Mouse (Mus musculus) heart, embryonic 10.5 days (tissue): Measurements from ENCODE around the gene Nipal3. TPM values are rescaled to one million over a fixed set of nuclear protein-coding genes. Genes with fewer than 3 reads are reported as not detected.

Experiments
- DNase-seq: peaks from one replicate; pipeline ENCODE4 v3.0.0-alpha.2; 2017; ENCODE audit warnings: low spot score
- H3K27ac ChIP-seq: fragments of 300-500 bp; sonication (generic); 2 replicates; pipeline ENCODE4 v1.5.1; 2016; ENCODE audit warnings: mild to moderate bottlenecking
- H3K27me3 ChIP-seq: fragments of 300-500 bp; sonication (generic); 2 replicates; pipeline ENCODE4 v1.6.1; 2016; ENCODE audit warnings: mild to moderate bottlenecking; ENCODE audit not compliant: poor library complexity, insufficient read depth, severe bottlenecking
- H3K36me3 ChIP-seq: fragments of 300-500 bp; sonication (generic); 2 replicates; pipeline ENCODE4 v1.6.1; 2016; ENCODE audit warnings: mild to moderate bottlenecking, moderate library complexity
- H3K4me1 ChIP-seq: fragments of 300-500 bp; sonication (generic); 2 replicates; pipeline ENCODE4 v1.6.1; 2016; ENCODE audit warnings: mild to moderate bottlenecking
- H3K4me3 ChIP-seq: fragments of 300-500 bp; sonication (generic); 2 replicates; pipeline ENCODE4 v1.5.1; 2016; ENCODE audit warnings: mild to moderate bottlenecking, moderate library complexity
- H3K9me3 ChIP-seq: fragments of 300-500 bp; sonication (generic); 2 replicates; pipeline ENCODE4 v1.6.1; 2016; ENCODE audit warnings: mild to moderate bottlenecking, moderate library complexity
- WGBS: fragments of 180-500 bp; shearing (Covaris S2); methylation state at CpG from one replicate; pipeline ENCODE4 v1.1.7; 2016; 5-methylcytosine and 5-hydroxymethylcytosine counted together
- polyA plus RNA-seq: library from polyadenylated mRNA; unstranded; fragments of >200 nt; fragmentation: Nextera tagmentation; extraction: Ambion mirVana; gene quantifications from 2 replicates; pipeline ENCODE4 v1.2.1, GENCODE M21; 2016

Gene Nipal3
- 2.0 and 3.1 TPM in 2 replicates for polyA plus RNA-seq

DNA sequence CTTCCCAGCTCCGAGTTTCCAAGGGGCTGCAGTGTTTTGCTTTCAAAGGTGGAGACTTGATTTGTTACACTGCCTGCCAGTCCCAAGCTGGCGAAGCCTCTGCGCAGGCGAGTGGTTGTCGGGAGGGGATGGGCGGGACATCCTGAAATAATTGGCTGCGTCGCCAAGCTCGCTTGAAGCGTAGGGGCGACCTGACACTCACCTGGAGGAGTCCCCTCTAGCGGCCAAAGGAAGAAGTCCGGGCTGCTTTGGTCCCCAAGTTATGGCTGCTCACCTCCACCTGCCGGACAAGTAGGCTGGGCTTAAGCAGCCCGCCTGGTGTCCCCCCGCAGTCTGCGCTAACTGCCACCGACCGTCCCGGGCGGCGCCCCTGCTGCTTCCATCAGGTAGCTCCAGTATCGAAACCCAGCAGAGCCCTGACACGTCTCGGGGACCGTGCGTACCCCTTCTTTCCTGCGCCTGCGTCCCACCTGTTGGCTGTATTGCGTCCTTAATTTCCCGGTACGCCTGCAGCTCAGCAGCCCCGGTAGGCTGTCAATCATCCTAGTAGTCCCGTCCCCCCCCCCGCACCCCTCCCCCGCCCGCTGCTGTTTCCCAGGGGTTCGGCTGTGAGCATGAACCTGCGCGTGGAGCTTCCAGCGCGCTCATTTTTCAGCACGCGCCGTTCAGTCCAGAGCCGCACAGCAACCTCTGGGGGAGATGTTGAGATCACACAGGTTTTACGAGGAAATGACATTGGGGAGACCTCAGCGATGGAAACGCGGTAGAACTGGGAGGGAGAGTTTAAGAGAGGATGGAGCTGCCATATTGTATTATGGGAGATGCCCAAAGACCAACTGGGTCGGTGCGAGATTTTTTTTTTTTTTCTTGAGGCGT, at the start of gene Nipal3, which contains the start of gene Stpg1:
Gene Nipal3 (minus strand): TSS at position 518 of the 876 bp plus-strand sequence.
Gene Stpg1 (plus strand): TSS at position 270 of the 876 bp plus-strand sequence.
- H3K36me3 ChIP-seq: 0 out of 2 replicates have a peak, but pooled peaks cover 3% of the 10 kb centered on the region
- H3K4me1 ChIP-seq: peaks cover 23% of the 10 kb centered on the region
- H3K9me3 ChIP-seq: no peaks in the 10 kb centered on the region
- DNase-seq: peak; percentile 98
- peak within 1 kb of the TSS; percentile 80 for H3K27ac ChIP-seq
- H3K4me3 ChIP-seq: peak within 1 kb of the TSS; percentile 88
- WGBS: under 1% methylated on average over 53 of the region's 53 CpGs
- H3K27me3 ChIP-seq: no peaks in the 10 kb centered on the region

DNA sequence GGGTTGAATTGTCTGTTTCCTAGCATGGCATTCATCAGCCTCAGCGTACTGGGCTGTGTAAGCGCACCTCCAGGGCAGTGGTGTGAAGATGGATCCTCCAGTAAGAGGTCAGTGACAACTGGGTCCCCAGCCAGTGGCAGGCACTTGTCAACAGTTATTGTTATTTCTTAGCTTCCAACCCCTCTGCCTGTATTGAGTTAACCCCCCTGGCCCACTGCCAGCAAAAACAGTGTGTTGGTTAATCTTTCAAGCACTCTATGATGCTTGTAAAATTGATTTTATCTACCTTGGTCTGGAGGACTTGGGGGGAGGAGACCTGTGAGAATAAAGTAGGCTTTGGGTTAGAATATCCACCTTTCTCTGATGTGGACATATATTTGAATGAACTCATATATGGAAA, 49.4 kb upstream of the Nipal3 start:
- H3K27ac ChIP-seq: peak overlapping the region; percentile 42; the same call in 1 of the 2 replicates
- WGBS: 49% methylated on average over 2 of the region's 2 CpGs
- H3K4me1 ChIP-seq: peaks cover 56% of the 10 kb centered on the region
- no peaks in the 10 kb centered on the region for H3K9me3 ChIP-seq
- H3K27me3 ChIP-seq: peaks cover 18% of the 10 kb centered on the region
- DNase-seq: no peak
- H3K4me3 ChIP-seq: no peak overlapping the region
- peaks cover 6% of the 10 kb centered on the region for H3K36me3 ChIP-seq

DNA sequence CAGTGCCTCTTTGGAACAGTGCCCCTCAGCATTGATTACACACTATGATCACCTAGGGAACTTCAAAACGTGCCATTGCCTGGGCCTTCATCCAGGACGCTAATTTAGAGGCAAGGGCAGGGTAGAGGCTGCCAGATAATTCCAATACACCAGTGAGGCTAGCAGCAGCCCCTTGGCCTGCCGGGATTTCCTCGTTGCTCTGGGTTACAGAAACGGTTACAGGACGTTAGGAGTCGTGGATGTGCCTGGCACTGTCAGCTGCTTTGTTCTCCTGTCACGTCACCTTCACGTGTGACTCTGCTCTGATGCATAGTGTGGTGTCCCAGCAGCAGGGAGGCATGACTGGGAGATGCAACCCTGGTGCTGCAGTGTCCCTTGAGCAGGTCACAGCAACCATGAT, 45.2 kb upstream of the Nipal3 start:
- 73% methylated on average over 9 of the region's 9 CpGs for WGBS
- Histone ChIP-seq H3K27me3 (peaks cover 7% of the 10 kb centered on the region; the same call in 1 of the 2 replicates), H3K27ac (no peak overlapping the region), H3K4me1 (peaks cover 26% of the 10 kb centered on the region), H3K36me3 (peaks cover 6% of the 10 kb centered on the region), H3K4me3 (no peak overlapping the region), H3K9me3 (no peaks in the 10 kb centered on the region)
- DNase-seq: no peak

DNA sequence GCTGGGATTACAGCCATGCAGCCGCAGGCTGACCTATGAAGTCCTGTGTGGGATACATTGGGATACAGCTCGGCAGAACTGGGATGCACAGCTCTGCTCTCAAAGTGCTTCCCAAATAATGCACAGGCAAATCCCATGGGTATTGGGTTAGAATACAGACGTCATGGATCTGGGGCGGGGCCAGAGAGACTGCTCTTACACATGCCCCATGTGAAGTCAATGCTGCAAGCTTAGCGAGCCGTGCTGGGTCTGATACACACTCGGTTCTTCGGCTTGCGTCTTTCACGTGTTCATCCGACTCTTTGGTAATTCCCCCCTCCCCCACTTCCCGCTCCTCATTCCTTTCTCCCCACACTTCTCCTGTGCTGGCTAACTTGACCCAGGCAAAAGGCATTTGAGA, 44.2 kb upstream of the Nipal3 start:
- DNase-seq: no peak
- H3K4me1 ChIP-seq: peaks cover 16% of the 10 kb centered on the region
- H3K27me3 ChIP-seq: peaks cover 7% of the 10 kb centered on the region; the same call in 1 of the 2 replicates
- H3K36me3 ChIP-seq: peaks cover 6% of the 10 kb centered on the region
- H3K4me3 ChIP-seq: no peak overlapping the region
- 81% methylated on average over 12 of the region's 12 CpGs for whole genome bisulfite sequencing
- H3K9me3 ChIP-seq: no peaks in the 10 kb centered on the region
- H3K27ac ChIP-seq: no peak overlapping the region

DNA sequence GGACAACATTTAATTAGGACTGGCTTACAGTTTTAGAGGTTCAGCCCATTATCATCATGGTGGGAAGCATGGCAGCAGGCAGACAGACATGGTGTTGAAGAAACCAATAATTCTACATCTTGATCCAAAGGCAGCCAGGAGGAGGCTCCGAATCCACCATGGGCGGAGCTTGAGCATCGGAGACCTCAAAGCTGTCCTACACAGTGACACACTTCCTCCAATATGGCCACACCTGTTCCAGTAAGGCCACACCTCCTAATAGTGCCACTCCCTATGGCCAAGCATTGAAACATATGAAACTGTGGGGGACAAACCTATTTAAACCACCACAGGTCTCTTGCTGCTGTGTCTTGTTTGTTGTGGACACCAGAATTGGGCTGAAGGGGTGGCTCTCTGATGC, 40.2 kb upstream of the Nipal3 start:
- no peak for DNase-seq
- Histone ChIP-seq H3K4me1 (peaks cover 23% of the 10 kb centered on the region), H3K36me3 (no peaks in the 10 kb centered on the region), H3K9me3 (peaks cover 7% of the 10 kb centered on the region; the same call in 1 of the 2 replicates), H3K27me3 (peaks cover 7% of the 10 kb centered on the region; the same call in 1 of the 2 replicates), H3K27ac (no peak overlapping the region), H3K4me3 (no peak overlapping the region)
- WGBS: 94% methylated on average over 3 of the region's 3 CpGs

DNA sequence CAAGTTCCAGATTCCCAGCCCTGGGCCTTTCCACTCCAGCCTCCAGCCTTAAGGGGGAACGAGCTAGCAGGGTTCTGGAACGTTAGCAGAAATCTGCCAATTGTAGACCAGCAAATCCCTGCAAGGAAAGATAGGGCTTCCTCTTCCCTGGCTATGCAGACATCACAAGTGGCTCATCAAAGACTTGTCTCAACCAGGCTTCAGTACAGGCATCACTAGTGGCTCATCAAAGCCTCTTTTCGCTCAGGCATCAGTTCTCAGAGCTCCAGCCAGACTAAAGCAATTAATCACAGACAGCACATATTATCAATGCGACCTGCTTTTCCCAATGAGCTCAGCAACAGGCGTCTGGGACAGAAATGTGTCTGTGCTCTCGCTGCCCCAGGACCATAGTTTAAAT, 38.2 kb upstream of the Nipal3 start:
- peaks cover 23% of the 10 kb centered on the region for H3K4me1 ChIP-seq
- H3K9me3 ChIP-seq: peaks cover 7% of the 10 kb centered on the region; the same call in 1 of the 2 replicates
- H3K27ac ChIP-seq: peak overlapping the region; percentile 31; the same call in 1 of the 2 replicates
- DNase-seq: no peak
- H3K36me3 ChIP-seq: no peaks in the 10 kb centered on the region
- 56% methylated on average over 6 of the region's 6 CpGs for WGBS
- no peak overlapping the region for H3K4me3 ChIP-seq
- peaks cover 7% of the 10 kb centered on the region; the same call in 1 of the 2 replicates for H3K27me3 ChIP-seq

DNA sequence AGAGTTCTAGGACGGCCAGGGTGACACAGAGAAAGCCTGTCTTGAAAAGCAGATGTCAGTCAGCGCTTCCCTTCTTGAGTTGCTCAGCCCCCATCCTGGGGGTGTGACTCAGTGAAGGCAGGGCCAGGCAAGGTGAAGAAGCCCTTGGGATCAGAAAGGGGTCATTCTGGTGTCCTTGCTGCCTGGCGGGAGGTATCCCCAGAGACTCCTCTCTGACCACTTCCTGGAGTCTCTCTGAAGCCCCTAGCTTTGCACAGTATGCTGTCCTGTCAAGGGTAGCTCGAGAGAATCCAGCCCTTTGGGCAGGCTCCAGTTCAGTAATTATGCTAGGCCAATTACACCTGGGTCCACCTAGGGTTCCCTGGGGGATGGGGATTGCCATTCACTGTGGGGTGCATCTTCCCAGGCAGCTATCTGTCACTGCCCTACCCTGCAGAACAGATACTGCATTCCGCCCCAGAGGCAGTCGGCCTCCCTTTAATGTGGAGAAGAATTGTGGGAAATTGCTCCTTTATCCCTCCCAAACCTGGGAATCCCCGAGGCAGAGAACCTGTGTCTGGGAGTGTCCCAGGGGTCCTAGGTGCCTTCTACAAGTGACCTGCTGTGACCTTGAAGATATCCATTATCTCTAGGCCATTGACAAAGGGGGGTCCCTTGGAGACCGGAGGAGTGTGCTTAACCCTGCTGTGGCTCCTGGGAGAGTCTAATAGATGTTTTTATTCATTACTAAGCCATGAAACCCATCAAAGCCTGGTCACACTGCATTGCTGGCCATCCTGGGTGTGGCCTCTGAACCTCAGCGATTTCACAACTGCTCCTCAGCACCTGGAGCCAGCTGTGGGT, 37.2 kb upstream of the Nipal3 start:
- Histone ChIP-seq H3K4me3 (no peak overlapping the region), H3K27me3 (peaks cover 10% of the 10 kb centered on the region), H3K36me3 (no peaks in the 10 kb centered on the region), H3K4me1 (peaks cover 20% of the 10 kb centered on the region), H3K9me3 (peaks cover 7% of the 10 kb centered on the region; the same call in 1 of the 2 replicates), H3K27ac (no peak overlapping the region)
- no peak for DNase-seq
- 40% methylated on average over 9 of the region's 9 CpGs for WGBS

DNA sequence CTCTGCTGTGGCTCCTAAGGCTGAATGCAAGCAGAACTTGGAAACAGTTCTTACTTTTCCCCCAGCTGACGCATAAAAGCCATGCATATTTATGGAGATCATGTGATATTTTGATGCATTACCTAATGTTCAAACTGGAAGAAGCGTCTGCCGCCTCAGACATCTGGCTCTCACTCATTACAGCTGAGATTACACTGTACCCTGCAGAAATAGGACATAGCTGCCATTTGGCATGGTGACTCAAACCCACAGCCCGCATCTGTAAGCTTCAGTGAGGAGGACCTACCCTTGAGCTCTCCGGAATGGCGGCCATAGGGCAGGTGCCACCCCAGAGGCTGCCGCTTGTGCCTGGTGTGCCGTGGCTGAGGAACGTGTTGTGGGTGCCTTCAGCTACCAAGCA, 36.4 kb upstream of the Nipal3 start:
- peaks cover 10% of the 10 kb centered on the region for H3K27me3 ChIP-seq
- no peak overlapping the region for H3K4me3 ChIP-seq
- DNase-seq: no peak
- peaks cover 7% of the 10 kb centered on the region; the same call in 1 of the 2 replicates for H3K9me3 ChIP-seq
- peaks cover 16% of the 10 kb centered on the region for H3K4me1 ChIP-seq
- H3K27ac ChIP-seq: no peak overlapping the region
- WGBS: 87% methylated on average over 9 of the region's 9 CpGs
- H3K36me3 ChIP-seq: no peaks in the 10 kb centered on the region

DNA sequence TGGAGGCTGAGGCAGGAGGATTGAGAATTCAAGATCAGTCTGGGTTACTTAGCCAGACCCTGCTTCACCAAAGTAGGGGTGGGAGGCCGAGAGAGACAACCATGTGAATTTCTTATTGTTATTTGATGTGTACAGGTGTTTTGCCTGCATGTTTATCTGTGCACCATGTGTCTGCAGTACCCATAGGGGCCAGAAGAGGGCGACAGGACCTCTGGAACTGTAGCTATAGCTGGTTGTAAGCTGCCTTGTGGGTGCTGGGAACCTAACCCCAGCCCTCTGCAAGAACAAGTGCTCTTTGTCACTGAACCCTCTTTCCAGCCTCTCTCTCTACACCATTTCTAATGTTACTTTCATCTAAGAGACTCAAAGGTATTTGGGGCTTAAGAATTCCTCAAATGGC, 35.4 kb upstream of the Nipal3 start:
- no peak overlapping the region for H3K4me3 ChIP-seq
- H3K36me3 ChIP-seq: no peaks in the 10 kb centered on the region
- H3K4me1 ChIP-seq: peaks cover 21% of the 10 kb centered on the region
- peaks cover 20% of the 10 kb centered on the region for H3K27me3 ChIP-seq
- no peak for DNase-seq
- 47% methylated on average over 2 of the region's 2 CpGs for WGBS
- no peak overlapping the region for H3K27ac ChIP-seq
- H3K9me3 ChIP-seq: peaks cover 7% of the 10 kb centered on the region; the same call in 1 of the 2 replicates

DNA sequence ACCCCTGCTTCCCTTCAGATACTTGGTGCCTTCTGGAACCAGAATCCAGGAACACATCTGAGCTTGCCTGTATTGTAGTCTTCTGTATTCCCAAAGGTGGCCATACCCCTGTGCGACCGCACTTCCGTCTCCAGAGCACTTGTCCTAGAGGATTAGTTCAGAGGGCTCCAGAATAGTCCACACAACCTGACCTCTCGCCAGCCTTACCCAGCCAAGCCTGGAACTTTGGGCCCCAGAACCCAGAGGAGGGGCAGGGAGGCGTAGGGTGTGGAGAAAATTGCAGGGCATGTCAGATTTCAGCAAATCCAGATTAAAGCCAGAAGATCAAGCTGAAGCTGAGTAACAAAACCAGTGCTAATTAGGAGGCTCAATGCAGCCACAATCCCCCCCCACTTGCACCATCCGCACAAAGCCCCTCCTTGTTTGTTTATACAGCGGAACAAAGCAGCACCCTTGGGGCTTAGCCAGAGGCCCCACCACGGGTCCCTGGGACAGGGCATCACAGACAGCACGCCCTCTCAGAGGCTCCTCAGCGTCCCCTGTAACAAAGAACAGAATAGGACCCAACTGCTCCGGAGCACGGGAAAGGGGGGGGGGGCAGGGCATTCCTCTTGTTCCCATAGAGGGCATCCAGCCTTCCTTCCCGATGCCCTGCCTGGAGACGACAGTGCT, 31.3 kb upstream of the Nipal3 start:
- no peak overlapping the region for H3K4me3 ChIP-seq
- H3K27ac ChIP-seq: peak overlapping the region; percentile 8; the same call in 1 of the 2 replicates

DNA sequence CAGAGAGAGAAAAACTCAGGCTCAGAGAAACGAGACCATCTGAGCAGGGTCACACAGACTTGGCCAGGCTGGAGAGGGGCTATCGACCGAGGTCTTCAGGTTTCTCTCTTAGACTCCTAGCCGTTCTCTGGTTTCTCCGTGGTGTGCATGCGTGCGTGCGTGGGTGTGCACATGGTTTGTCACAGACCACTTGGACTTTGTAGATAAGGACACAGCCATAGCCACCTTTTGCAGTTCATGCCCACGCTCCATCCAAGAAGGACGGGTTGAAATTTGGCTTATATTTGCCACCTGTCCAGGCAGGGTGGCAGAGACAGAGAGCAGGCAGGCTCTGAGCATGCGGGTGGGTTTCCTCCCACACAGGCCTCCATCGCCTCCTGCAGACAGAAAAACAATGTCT, 30.2 kb upstream of the Nipal3 start:
- peak; percentile 71 for DNase-seq
- no peaks in the 10 kb centered on the region for H3K36me3 ChIP-seq
- WGBS: 59% methylated on average over 12 of the region's 12 CpGs
- H3K4me1 ChIP-seq: peaks cover 15% of the 10 kb centered on the region
- H3K27ac ChIP-seq: no peak overlapping the region
- no peaks in the 10 kb centered on the region for H3K9me3 ChIP-seq
- H3K27me3 ChIP-seq: peaks cover 34% of the 10 kb centered on the region
- H3K4me3 ChIP-seq: no peak overlapping the region

More for the DNA sequence above, 31.3 kb upstream of the Nipal3 start:
- Histone ChIP-seq H3K4me1 (peaks cover 15% of the 10 kb centered on the region), H3K9me3 (peaks cover 7% of the 10 kb centered on the region; the same call in 1 of the 2 replicates), H3K27me3 (peaks cover 33% of the 10 kb centered on the region), H3K36me3 (no peaks in the 10 kb centered on the region)
- WGBS: 29% methylated on average over 14 of the region's 14 CpGs
- no peak for DNase-seq

DNA sequence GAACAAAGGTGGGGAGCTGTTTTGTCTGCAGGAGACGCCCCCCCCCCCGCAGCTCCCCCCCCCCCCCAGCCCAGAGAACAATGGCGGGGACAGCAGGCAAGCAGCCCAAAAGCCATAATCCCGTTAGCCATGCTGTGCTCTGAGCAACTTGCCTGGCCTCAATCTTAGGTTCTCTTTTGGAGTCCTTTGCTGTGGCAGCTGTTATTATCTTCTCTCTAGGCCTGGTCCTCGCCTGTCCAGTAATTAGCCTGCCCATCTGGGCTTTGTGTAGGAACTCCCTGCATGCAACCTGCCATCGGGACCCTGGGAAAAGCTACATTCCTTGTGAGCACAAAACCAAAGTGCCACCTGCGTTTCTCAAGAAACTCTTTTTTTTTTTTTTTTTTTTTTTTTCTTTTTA, 29.1 kb upstream of the Nipal3 start:
- H3K36me3 ChIP-seq: no peaks in the 10 kb centered on the region
- no peak for DNase-seq
- H3K27me3 ChIP-seq: peaks cover 34% of the 10 kb centered on the region
- WGBS: 28% methylated on average over 6 of the region's 7 CpGs
- H3K27ac ChIP-seq: no peak overlapping the region
- no peaks in the 10 kb centered on the region for H3K9me3 ChIP-seq
- H3K4me1 ChIP-seq: peaks cover 15% of the 10 kb centered on the region
- no peak overlapping the region for H3K4me3 ChIP-seq
